Mouse (Mus musculus) stomach, embryonic 14.5 days (tissue): Measurements from ENCODE around the gene Itih4. TPM values are rescaled to one million over a fixed set of nuclear protein-coding genes. Genes with fewer than 3 reads are reported as not detected.

Experiments used
- ATAC-seq: fragments of 200-750 bp; cut with Nextera tagmentation; 2 replicates; pipeline ENCODE4 v1.8.0; 2017; ENCODE audit warnings: low read depth, moderate TSS enrichment; ENCODE audit not compliant: insufficient number of reproducible peaks, insufficient read depth, low FRiP score
- H3K27ac ChIP-seq: fragments of 300-500 bp; sonication (generic); 2 replicates; pipeline ENCODE4 v1.5.1; 2014; ENCODE audit warnings: mild to moderate bottlenecking, low read length, moderate library complexity, mixed read lengths
- H3K27me3 ChIP-seq: fragments of 300-500 bp; sonication (generic); 2 replicates; pipeline ENCODE4 v1.6.1; 2014; ENCODE audit warnings: low read length, control low read depth, mixed read lengths; ENCODE audit not compliant: control insufficient read depth, insufficient read depth
- H3K36me3 ChIP-seq: fragments of 300-500 bp; sonication (generic); 2 replicates; pipeline ENCODE4 v1.6.1; 2014; ENCODE audit warnings: mild to moderate bottlenecking, control low read depth, low read length, moderate library complexity, mixed read lengths; ENCODE audit not compliant: control insufficient read depth, insufficient read depth
- H3K4me1 ChIP-seq: fragments of 300-500 bp; sonication (generic); 2 replicates; pipeline ENCODE4 v1.6.1; 2014; ENCODE audit warnings: low read length, control low read depth, mixed read lengths; ENCODE audit not compliant: control insufficient read depth, insufficient read depth
- H3K4me2 ChIP-seq: fragments of 300-500 bp; sonication (generic); replicated peaks from 2 replicates; pipeline ENCODE4 v1.6.1; 2014; ENCODE audit warnings: low read depth, low read length, control low read depth
- H3K4me3 ChIP-seq: fragments of 300-500 bp; sonication (generic); 2 replicates; pipeline ENCODE4 v1.5.1; 2014; ENCODE audit warnings: low read depth, low read length, control low read depth
- H3K9ac ChIP-seq: fragments of 300-500 bp; sonication (generic); replicated peaks from 2 replicates; pipeline ENCODE4 v1.6.1; 2014; ENCODE audit warnings: low read depth, mild to moderate bottlenecking, control low read depth, low read length, moderate library complexity, mixed read lengths
- H3K9me3 ChIP-seq: fragments of 300-500 bp; sonication (generic); 2 replicates; pipeline ENCODE4 v1.6.1; 2016; ENCODE audit warnings: low read depth, low read length, control low read depth; ENCODE audit not compliant: control insufficient read depth
- WGBS: fragments of 180-500 bp; shearing (Covaris S2); extraction: QIAGEN DNeasy Blood & Tissue Kit; methylation state at CpG from one replicate; pipeline ENCODE4 v1.1.7; 2014; 5-methylcytosine and 5-hydroxymethylcytosine counted together
- polyA plus RNA-seq: library from polyadenylated mRNA; unstranded; fragments of >200 nt; fragmentation: Nextera tagmentation; extraction: Ambion mirVana; gene quantifications from 2 replicates; pipeline ENCODE4 v1.2.1, GENCODE M21; 2014

Gene Itih4
- polyA plus RNA-seq = 0.22 TPM in 2 replicates

DNA sequence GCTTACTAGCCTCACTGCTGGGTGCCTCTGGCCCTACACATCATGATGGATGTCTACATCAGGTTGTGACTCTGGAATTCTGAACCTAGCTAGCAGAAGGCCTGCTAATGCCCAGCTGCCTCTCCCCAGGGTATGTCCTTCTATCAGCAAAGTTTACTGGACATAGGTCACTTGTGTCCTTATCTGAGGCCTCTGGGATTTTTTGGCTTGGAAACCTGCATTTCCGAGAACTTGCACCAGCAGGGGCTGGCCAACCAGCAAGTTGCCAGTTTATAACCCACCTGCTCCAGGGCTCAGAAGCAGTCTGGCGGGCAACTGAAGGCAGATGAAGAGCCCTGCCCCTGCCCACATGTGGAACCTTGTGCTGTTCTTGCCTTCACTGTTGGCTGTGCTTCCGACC, at the start of gene Itih4:
TSS of gene Itih4 (plus strand) at position 273 of the 400 bp plus-strand sequence.
- H3K9ac ChIP-seq = no peak within 1 kb of the TSS
- no peaks in the 10 kb centered on the region for H3K9me3 ChIP-seq
- no peak within 1 kb of the TSS for H3K4me3 ChIP-seq
- H3K27ac ChIP-seq = no peak within 1 kb of the TSS
- no peak within 1 kb of the TSS for H3K4me2 ChIP-seq
- no peaks in the 10 kb centered on the region for H3K36me3 ChIP-seq
- WGBS = 89% methylated on average over 3 of the region's 3 CpGs
- H3K27me3 ChIP-seq = no peaks in the 10 kb centered on the region
- peaks cover 7% of the 10 kb centered on the region; the same call in 1 of the 2 replicates for H3K4me1 ChIP-seq
- no peak for ATAC-seq

DNA sequence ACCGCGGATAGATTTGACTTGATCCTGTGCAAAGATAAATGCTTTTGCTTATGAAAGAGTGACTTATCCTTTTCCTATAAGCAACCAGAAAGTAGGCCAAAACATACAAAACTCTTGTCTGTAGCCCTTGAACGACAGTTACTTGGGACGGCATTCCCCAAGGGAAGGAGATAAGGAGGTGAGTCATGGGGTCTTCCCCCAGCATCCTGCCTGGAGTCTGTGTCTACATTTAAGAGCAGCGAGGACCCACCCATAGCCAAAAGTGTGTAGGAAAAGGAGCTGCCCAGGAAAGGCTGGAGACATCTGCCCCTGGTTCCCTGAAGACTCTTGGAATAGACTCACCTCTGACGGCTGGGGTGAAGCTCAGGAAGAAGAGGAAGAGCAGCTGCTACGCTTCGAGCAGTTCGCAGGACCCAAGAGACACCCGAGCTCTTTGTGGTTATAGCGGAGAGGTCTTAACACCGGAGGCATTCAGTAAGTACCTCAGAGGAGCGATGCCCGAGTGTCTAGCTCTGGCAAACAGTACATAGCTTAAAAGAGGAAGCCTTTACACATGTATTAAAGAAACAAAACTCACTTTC, 48.8 kb upstream of the Itih4 start:
- no peak overlapping the region for H3K4me3 ChIP-seq
- H3K36me3 ChIP-seq = no peaks in the 10 kb centered on the region
- ATAC-seq = no peak
- no peak overlapping the region for H3K9ac ChIP-seq
- no peaks in the 10 kb centered on the region for H3K4me1 ChIP-seq
- H3K27ac ChIP-seq = no peak overlapping the region
- no peaks in the 10 kb centered on the region for H3K27me3 ChIP-seq
- no peak overlapping the region for H3K4me2 ChIP-seq
- no peaks in the 10 kb centered on the region for H3K9me3 ChIP-seq
- 88% methylated on average over 14 of the region's 14 CpGs for WGBS

DNA sequence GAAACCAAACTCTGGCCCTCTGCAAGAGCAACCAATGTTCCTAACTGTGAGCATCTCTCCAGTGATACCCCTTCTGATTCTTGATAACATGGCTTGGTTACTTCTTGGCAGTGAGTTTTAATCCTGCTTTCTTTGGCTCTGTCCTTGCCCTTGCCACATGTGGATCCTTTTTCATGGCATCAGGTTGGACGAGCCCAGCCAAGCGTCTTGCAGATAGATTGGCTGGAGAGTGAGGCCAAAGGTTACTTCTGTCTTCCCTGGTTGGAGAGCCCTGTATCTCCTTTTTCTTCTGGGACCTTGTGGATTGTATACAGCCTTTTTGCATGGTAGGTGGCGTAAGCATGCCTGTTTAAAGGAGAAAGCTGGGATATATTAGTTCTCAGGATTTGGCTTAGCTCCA, 42.6 kb upstream of the Itih4 start:
- H3K4me3 ChIP-seq = no peak overlapping the region
- 87% methylated on average over 3 of the region's 3 CpGs for WGBS
- no peak overlapping the region for H3K27ac ChIP-seq
- no peaks in the 10 kb centered on the region for H3K4me1 ChIP-seq
- H3K9me3 ChIP-seq = no peaks in the 10 kb centered on the region
- ATAC-seq = no peak
- no peaks in the 10 kb centered on the region for H3K36me3 ChIP-seq
- no peak overlapping the region for H3K9ac ChIP-seq
- no peak overlapping the region for H3K4me2 ChIP-seq
- H3K27me3 ChIP-seq = no peaks in the 10 kb centered on the region

DNA sequence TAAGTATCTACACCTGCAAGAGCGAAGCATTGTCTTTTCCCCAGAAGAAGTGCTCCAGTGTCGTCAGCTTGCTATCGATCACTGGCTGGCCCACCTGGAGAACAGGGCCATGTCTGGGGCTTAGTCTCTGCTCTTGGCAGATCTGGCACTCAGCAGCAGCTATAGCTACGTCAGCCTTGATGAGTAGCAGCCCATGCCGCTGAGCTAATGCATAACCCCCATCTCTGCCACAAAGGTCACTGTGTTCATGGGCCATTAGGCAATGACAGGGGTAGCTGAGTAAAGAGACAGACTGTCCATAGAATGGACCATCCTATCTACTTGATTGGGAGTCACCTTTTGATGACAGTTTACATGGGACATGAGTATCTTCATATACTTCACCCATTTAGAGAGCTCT, 35.8 kb upstream of the Itih4 start:
- no peak overlapping the region for H3K9ac ChIP-seq
- no peaks in the 10 kb centered on the region for H3K9me3 ChIP-seq
- no peak overlapping the region for H3K4me3 ChIP-seq
- no peaks in the 10 kb centered on the region for H3K36me3 ChIP-seq
- 85% methylated on average over 5 of the region's 5 CpGs for WGBS
- no peaks in the 10 kb centered on the region for H3K27me3 ChIP-seq
- no peak for ATAC-seq
- H3K4me2 ChIP-seq = no peak overlapping the region
- no peak overlapping the region for H3K27ac ChIP-seq
- H3K4me1 ChIP-seq = no peaks in the 10 kb centered on the region

DNA sequence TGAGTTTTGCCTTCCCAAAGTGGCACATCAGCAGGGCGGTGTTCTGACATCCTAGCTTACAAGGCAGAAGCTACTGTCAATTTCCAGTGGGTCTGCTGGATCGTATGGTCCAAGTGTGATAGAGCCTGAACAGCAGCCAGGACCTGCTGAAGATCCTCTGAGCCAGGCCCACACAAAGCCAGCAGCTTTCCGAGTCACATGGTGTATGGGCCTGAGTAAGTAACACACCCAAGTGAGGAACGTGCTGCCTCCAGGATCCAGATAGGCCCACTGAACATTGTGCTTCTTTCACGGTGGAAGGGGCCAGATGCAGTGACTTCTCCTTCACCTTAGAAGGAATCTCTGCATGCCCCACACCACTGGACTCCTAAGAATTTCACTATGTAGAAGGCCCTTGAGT, 34.0 kb upstream of the Itih4 start:
- Histone ChIP-seq H3K4me3 (no peak overlapping the region), H3K27ac (no peak overlapping the region), H3K4me1 (no peaks in the 10 kb centered on the region), H3K9me3 (no peaks in the 10 kb centered on the region), H3K27me3 (no peaks in the 10 kb centered on the region), H3K36me3 (no peaks in the 10 kb centered on the region), H3K4me2 (no peak overlapping the region), H3K9ac (no peak overlapping the region)
- WGBS = 84% methylated on average over 5 of the region's 5 CpGs
- ATAC-seq = no peak

DNA sequence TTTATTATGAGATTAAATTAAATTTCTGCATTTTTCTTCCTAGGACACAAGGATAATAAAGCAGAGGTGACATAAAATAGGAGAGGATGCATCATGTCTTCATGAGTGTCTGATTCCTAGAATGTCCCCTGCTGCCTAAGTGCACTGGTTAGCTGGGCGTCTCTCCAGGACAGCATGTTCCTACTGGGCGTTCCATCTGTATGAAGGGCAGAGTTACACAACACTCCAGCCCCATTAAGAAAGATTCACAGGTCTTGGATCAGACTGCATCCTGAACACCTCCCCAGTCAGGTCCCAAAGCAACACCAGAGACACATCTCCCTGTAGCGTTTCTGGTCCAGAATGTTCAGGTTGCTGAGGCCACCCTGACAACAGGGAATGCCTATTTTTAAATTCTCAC, 31.0 kb upstream of the Itih4 start:
- Histone ChIP-seq H3K4me3 (no peak overlapping the region), H3K9ac (no peak overlapping the region), H3K4me2 (no peak overlapping the region), H3K4me1 (no peaks in the 10 kb centered on the region), H3K27me3 (no peaks in the 10 kb centered on the region), H3K9me3 (no peaks in the 10 kb centered on the region), H3K36me3 (no peaks in the 10 kb centered on the region), H3K27ac (no peak overlapping the region)
- ATAC-seq = no peak
- WGBS = 89% methylated on average over 3 of the region's 3 CpGs

DNA sequence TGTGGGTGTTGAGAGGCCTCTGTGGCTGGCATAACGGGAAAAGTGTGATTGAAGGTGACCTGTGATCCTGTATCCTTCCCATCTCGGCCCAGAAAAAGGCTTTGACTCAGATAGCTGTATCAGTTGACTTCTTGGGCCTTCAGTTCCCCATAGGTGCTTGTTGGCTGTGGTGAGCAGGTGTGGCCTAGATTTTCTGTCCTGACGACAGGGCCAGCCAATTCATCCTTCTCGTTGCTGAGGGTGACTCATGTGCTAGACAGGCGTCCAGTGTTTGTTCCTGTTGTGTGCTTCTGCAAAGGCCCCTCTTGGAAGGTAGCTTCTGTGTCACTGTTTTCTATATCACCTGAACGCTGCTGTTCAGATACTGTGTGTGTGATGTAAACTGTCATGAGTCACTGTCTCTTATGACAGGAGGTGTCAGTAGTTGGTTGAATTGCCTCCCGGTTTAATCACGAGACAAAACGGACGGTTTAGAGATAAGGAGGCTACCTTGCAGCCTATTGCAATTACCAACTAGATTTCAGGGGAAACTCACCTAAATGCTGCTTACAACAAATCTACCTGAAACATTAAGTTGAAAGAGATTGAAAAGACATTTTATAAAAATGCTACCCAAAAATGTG, 29.3 kb upstream of the Itih4 start:
- no peaks in the 10 kb centered on the region for H3K27me3 ChIP-seq
- no peak for ATAC-seq

DNA sequence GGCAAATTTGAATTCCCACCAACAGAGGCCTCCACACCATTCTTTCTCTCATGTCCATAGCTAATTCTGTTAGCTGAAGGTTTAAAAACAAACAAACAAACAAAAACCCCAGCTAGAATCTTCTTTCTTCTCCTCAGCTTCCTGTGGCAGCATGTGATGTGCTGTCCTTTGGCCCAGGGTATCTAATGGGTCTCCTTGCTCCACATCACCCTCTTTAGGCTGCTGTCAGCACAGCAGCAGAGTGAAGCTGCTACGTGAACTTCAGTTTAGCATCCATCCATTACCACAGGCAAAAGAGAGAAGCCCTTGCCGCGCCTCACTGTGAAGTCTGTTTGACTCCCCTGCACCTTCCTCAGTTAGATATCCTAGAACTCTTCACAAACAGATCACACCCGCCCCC, 28.3 kb upstream of the Itih4 start:
- Histone ChIP-seq H3K4me2 (no peak overlapping the region), H3K36me3 (no peaks in the 10 kb centered on the region), H3K27ac (no peak overlapping the region), H3K9ac (no peak overlapping the region), H3K4me1 (peaks cover 10% of the 10 kb centered on the region), H3K27me3 (no peaks in the 10 kb centered on the region), H3K9me3 (no peaks in the 10 kb centered on the region), H3K4me3 (no peak overlapping the region)
- ATAC-seq = no peak
- WGBS = 68% methylated on average over 4 of the region's 4 CpGs

More for the DNA sequence above, 29.3 kb upstream of the Itih4 start:
- no peak overlapping the region for H3K27ac ChIP-seq
- H3K9ac ChIP-seq = no peak overlapping the region
- H3K4me1 ChIP-seq = peaks cover 10% of the 10 kb centered on the region
- H3K36me3 ChIP-seq = no peaks in the 10 kb centered on the region
- no peaks in the 10 kb centered on the region for H3K9me3 ChIP-seq
- no peak overlapping the region for H3K4me2 ChIP-seq
- no peak overlapping the region for H3K4me3 ChIP-seq
- WGBS = 74% methylated on average over 10 of the region's 10 CpGs
